Mouse (Mus musculus) cerebellum, postnatal 25 days (tissue): ENCODE results near the gene Nalcn.

Source experiments
- DNase-seq, 2 experiments: peaks; one replicate each; pipeline ENCODE4 v3.0.0; 2021; ENCODE audit warnings: mixed read lengths in 2 of 2

Nalcn gene

DNA sequence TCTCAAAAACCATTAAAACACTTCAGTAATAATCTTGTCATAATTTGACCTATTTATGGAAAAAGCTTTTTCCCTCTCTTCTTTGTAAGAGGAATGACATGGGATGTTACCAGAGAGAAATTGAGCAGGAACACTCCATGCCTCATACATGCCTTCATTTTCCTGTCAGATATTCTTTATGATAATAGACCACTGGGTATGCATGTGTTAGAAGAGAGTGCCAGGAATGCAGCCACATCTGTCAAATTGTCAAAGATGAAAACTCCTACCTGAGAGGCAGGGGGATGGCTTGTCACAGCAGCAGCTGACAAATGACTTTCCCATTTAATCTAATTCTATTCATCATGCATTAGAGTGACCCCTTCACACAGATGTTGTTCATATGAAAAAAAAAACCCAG is 131.4 kb downstream of the Nalcn start:
- DNase-seq: no peak

DNA sequence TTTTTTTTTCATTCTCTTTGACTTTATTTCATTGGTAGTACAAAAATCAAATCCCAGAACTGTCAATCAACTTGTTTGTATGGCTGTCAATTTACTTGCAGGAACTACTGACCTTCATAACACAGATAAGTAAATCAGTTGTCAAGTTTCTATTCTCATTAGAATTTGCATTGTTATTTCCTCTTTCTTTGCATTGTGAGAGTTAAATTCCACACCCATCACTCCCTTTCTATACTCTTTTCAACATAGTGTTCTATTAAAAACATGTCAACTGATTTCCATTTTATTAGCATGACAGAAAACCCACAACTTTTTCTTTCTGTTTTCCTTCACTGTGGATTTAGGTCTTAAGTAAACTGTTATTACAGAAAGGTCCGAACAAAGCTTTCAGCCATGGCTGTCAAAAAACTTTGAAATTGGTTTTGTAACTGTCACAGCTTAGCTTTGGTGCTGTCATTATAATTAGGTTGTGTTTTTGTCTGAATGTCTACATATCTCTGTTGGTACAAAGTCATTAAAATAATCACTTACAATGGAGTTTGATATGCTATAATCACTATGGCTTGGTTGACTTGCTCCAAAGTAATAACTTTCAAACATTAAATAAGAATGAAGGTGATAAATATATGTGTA is 138.3 kb downstream of the Nalcn start:
- DNase-seq: no peak

DNA sequence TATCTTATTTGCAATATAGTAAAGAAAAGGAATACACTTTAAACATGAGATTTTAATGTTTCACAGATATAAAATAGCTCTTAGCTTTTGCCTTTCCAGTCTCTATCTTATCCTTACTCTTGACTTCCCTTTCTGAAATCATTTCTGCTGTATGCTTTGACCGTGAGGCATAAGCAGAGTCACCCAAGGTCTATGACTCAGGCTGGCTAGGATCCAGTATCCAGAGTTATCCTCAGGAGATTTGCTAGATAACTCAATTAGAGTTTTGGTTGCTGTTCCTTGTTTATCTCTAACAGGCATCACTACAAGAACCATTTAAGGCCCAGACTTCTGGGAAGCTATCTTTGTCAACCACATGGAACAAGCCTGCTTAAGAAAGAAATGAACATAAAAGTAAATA is 164.9 kb downstream of the Nalcn start:
- DNase-seq: peak in 1 of 2 experiments; percentile 9

DNA sequence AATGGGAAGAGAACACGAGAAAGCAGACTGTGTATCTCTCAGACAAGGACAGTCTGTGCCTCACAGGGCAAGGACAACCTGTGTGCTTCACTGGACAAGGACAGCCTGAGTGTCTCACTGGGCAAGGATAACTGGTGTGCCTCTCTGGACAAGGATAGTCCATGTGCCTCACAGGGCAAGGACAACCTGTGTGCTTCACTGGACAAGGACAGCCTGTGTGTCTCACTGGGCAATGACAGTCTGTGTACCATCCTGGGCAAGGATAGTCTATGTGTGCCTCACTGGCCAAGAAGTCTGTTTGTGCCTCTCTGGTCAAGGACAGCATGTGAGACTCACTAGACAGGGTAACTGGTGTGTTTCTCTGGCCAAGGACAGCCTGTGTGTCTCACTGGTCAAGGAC is 180.9 kb downstream of the Nalcn start:
- no peak for DNase-seq

DNA sequence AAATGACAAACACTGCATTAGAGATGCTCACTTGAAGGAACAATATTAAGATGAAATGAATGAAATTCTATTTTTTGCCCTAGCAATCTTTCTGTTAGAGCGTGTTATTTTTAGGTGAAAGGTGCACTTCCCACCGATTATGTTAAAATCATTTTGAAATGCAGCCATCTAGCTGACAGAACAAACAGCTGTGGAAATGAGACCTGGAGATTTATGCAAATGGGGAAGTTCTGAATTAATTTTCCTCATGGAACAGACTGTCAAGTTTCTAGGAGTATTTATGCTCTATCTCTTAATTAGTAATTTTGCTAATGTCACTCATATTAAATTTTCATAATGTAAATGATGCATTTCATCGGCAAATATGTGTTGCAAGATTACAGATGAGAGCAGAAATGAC is 191.4 kb downstream of the Nalcn start:
- DNase-seq: no peak

DNA sequence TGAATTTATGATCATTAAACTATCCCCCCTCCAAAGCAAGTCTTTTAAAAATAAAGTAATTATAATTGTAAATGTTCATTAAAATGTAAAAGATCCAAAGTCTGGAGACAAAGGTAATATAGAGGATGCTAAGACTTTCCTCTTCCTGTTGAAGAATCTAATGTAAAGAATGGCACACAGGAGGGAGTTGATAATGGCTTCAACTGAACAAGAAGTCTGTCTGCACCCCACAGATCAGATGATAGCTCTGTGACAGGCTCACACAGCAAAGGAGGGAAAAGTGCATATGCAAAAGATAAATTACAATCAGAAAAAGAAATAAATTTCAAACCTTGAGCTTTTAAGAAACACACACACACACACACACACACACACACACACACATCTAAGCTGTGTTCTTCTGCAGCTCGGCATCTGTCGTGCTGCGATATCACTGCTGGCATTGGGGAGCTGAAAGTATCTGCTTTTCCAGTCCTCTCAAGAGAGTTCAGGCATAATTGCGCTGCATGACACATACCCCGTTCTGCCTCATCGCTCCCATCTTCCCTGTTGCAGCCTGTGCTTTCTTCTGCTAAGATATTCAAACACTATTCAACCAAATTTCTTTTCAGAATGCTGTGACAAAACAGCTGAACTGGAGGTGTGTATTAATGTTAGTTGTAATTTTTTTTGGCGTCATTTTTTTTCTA is 250.6 kb downstream of the Nalcn start:
- no peak for DNase-seq

DNA sequence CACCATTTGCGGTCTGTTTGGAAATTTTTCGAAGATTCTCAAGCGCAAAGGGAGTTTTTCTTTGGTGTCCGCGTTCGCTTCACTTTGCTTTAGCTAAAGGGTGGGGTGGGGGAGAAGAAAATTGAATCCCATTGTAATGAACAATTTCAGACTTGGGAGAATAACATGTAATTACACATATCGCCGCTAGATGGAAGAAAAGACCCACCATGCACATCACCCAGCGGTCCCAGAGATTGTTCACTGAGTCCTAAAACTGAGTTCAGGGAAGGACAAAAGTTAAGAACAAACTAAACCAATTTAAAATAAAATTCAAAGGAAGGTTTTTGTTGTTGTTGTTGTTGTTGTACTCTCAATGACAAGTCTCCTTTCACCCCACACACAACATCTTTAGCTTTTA is 255.4 kb downstream of the Nalcn start:
- DNase-seq: peak; percentile 9 to 37

DNA sequence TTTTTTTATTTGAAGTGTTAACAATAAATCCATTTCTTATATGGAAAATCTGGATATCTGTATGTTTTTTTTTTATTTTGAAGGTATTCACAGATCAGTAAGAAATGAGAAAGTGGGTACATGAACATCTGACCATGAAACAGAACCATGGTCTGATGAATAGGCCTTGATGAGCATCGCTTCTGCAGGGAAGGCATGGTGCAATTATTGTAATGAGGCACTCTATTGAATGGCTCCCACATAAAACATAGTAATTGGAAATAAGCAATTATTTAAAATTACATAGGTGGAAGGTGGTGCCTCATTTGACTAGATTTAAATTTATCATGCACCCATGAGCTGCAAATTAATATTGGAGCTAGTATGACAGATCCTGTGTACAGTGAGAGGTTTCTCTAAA is 267.3 kb downstream of the Nalcn start:
- DNase-seq: no peak

DNA sequence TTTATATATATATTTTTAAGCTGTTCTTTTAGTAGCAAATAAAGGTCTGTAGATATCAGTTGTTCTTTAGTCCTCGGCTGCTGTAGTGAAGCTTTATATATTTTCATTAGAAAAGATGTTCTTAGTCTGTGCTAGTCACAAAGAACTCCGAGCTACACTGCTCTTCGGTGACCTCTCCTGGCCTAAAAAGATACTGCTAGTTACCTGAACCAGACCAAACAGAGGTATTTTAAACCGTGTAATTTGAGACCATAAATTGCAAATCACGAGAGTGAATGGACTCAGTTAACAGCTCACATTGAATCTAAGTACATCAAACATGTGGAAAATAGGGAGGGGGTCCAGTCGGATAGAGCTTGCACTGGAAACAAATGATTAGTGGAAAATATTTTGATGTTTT is 274.0 kb downstream of the Nalcn start:
- peak; percentile 45 to 77 for DNase-seq

DNA sequence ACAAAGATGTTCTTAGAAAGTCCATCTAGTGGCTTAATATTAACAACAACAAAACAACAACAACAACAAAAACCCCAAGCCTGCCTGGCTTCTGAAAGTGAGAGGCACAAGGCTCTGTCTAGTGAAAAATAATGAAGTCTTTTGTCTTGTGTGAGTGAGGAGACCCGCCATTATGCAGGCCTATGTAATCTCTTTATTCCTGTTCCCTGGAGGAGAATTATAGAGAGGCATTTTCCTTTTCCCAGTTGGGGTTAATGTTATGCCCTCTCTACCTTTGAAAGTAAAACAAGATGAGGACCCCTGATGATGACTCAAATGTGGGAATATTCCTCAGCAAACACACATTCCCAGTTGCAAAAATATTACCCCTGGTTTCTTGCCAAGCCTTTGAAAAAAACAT is 295.1 kb downstream of the Nalcn start:
- no peak for DNase-seq

DNA sequence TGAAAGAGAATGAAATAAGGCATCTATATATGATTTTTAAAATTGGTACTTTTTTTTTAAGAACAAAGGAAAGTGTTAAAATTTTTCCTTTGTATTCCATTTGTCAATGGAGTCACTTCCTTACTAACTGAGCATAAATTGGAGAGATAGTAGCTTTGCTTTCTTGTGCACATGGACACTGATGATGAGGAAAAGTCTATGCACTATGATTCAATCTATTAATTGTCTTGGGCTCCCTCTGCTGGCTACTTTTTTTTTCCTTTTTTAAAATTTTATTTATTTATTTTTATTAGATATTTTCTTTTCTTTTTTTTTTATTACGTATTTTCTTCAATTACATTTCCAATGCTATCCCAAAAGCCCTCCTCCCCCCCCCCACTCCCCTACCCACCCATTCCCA is 312.6 kb downstream of the Nalcn start:
- DNase-seq: no peak

DNA sequence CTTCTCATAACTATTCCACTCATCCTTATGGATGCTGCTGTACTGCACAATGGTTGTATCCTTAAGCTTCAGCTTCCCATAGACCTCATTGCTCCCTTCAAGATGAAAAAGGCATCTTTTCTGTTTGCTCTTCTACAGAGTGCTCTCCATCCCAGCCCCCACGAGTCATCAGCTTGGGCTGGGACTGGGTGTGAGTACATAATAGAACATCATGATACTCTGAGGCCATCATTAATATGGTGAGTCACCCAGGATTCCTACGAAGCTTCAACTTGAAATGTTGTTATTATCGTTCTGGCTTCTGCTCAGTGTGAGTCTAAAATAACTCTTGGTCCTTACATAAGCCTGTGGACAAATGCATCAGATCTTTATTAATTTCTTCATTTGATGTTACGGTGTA is 314.6 kb downstream of the Nalcn start:
- DNase-seq: no peak

DNA sequence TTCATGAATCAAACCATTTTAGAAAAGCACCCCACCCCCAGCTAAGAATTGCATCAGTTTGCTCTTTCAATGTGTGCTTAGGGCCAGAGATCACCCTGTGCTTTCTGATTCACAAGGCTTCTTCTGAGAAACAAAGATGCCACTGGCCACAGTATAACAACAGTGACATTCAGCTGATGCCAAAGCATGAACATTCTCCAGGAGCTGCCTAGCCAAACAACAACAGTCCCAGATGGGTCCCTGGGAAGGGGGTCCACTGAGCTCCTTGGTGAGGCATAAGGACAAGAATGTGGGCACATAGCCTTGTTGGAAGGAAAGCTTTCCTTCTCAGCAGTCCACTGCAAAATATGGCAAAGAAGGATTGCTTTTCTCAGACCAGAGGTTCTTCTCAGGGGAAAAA is 330.9 kb downstream of the Nalcn start:
- peak; percentile 38 to 59 for DNase-seq

DNA sequence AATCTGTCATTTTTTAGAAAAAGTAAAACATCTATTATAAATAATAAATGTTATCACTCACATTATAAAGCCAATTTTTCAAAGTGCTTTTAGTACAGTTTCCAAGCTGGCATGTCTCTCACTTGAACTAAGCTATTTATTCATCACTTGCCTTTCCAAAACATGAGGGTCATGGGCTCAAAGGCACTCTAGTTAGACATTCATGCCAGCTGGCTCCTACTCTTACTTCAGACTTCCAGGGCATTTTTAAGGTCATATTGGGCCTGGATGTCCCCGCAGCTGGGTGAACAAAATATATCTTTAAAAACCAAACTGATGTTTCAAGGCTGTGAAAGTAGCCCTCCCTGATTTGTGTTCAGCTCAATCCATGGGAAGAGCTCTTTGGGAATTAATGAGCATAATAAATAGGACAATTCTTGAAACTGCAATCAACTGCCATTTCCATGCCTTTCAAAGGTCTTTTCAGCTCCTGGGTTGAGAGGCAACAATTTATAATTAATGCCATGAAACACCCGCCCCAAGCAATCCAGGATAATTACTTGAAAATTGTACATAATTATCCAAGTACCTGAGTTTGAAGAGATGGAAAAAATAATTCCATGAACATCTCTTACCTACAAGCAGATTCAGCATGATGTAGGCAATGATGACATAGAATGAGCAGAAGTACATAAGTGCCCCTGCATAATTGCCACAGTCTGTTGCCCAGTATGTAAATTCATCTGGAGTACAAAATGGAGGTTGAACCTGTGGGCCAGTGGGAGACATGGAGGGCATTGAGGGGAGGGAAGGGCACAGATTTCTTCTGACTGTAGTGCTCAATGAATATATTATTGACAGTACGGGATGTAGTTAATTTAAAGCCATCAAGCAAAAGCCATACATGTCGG is 335.6 kb downstream of the Nalcn start:
- no peak for DNase-seq

DNA sequence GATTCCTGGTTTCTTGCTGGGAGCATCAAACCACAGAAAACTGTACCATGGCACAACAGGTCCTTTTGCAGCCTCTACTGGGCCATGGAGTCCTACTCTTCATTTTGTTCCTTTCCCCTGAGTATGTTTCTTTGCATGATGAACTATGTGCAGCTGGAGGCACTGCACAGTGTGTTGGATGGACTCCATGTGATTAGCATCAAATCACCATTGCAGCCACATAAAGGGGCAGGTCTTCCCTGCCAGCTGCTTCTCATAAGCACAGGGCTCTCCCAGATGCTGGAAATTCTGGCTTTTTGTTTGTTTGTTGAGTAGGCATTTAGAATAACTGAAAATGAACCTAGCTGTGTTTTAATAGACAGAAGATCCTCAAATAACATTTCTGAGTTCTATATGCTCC is 344.8 kb downstream of the Nalcn start:
- no peak for DNase-seq

DNA sequence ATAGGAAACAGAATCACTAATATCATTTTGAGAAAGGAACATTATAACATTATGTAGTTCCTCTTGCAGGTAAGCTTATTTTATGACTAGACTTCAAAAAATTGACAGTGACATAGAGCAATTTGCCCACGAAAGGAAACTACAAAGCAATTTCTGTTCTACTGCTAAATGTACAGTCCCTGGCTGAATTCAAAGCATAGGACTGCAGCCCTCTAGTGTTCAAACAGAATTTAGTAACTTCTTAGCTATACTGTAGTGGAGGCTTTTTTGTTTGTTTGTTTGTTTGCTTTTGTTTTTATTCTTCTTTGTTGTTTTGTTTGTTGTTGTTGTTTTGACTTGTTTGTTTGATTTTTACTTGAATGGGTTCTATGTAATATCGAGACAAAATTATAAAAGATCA is 354.8 kb downstream of the Nalcn start:
- no peak for DNase-seq

DNA sequence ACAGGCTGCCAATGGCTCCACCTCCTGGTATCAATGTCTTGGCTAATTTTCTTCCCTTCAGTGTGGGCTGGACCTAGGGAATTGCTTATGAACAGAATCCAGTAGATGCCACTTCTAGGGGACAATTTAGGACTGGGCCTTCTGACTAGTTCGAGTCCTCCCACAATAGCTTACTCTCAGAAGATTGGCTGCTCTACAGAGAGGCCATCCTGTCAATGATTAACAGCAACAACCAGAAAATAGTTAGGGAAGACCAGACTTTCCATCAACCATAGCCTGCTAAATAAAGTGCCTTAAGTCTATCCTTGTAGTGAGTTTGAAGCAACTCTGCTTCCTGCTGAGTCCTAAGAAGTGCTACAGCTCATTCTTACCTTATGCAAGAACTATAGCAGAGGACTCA is 386.2 kb downstream of the Nalcn start:
- DNase-seq: no peak

DNA sequence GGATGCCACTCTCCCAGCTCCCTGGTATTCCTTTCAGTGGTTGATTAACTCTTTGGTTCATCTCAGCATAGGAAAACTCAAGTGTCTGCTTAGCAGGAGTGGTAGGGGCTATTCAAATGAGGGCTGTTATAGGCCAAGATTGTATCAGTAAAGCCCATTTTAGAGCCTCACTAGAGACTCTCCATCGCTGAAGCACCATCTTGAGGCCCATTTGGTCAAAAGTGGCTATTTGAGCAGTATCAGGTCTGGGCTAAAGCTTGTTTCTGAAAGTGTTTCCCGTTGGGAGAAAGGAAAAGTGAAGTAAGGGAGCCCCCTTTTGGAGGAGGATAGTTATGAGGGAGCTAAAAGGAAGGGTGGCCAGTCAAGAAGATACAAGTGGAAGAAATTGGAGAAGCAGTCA is 387.0 kb downstream of the Nalcn start:
- peak; percentile 28 to 36 for DNase-seq

DNA sequence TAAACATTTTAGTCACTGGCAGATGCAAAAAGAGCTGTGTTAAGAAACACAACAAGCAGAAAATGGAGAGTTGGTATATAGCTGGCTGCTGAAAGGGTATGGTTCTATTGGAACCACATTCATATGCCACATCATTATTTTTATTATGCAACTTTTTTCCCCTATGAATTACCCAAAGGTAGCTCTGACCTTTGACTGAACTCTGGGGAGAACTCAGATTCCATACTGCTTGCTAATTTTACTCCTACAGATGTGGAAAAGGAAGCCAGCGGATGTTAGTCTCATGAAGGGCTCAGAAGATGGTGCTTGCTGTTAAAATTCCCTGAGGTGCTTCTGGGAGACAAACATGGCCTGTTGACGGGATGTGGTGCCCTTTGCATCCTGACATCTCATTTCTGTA is 389.9 kb downstream of the Nalcn start:
- DNase-seq: no peak

DNA sequence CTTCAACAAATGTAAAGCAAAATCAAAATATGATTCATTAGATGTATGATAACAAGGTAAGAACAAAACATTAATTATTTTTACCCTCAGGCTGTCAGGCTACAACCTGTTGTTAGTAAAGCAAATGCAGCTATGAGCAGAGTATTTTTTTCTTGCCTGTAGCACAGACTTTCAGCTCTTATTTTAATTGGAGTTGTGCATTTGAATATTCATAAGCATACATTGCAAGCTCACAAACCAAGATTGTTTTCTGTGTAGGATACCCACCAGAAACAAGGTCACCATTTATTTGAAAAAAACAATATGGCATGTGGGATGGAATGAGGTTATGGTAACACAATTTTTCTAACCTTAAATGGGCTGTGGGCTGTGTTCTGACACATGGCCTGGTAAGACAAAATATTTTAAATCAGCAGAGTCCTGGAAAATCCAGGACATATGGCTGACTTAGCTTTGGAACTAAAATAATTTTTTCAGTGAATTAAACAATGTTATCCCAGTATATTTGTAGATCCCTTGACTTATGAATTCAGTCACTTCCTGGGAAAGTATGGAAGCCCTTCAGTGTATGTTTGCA is 394.2 kb downstream of the Nalcn start:
- no peak for DNase-seq
